22 mouse cellular contexts compared by ENCODE assay signal in genomic region chr2:118943232-118943631, GRCm38 (mm10). TPM values are rescaled to one million over a fixed set of nuclear protein-coding genes. Genes with fewer than 3 reads are reported as not detected.
DNase-seq lines count a peak whose midpoint lies in the region; ATAC-seq and TF ChIP-seq lines count a peak whose summit lies in the region.
"Had no signal": no experiment of that assay in that cellular context is flagged by ENCODE, and none has a peak within 500 bp of the region (broad histone marks: within the 10 kb centered on the region; RNA-seq: fewer than 3 reads in every experiment).

No protein-coding gene starts in this region.

- TF ChIP-seq EP300 in MEL (IDR thresholded peaks at IDR 0.05; ENCODE audit: low read depth in 1 of 2, low read length in 2 of 2): peak in 1 of 2 experiments; percentile 59; a peak in 1 of 4 replicates

- no peaks in the 10 kb centered on the region for H3K36me3 ChIP-seq in MEL (ENCODE audit: control insufficient read depth in 1 of 2, insufficient read depth in 2 of 2, low read length in 2 of 2)
- H3K36me3 ChIP-seq in liver, embryonic 15.5 days (replicated peaks): no peaks in the 10 kb centered on the region
- H3K36me3 ChIP-seq: hindbrain, embryonic 10.5 days; hindbrain, embryonic 13.5 days had no signal

- H3K27ac ChIP-seq in MEL (ENCODE audit: control insufficient read depth, low read depth, low read length): no peak overlapping the region
- no peak overlapping the region for H3K27ac ChIP-seq in liver, embryonic 15.5 days (replicated peaks)
- H3K27ac ChIP-seq: hindbrain, embryonic 10.5 days; hindbrain, embryonic 13.5 days had no signal

- TF ChIP-seq RAD21 in MEL (IDR thresholded peaks at IDR 0.05; ENCODE audit: low read depth, low read length): no peak

- no peak for TF ChIP-seq CTCF in MEL (IDR thresholded peaks at IDR 0.05 in 2 of 3, conservative IDR thresholded peaks at IDR 0.05 in 1 of 3; ENCODE audit: control insufficient read depth in 1 of 3, insufficient read depth in 1 of 3, low read depth in 2 of 3, low read length in 3 of 3, poor library complexity in 1 of 3, severe bottlenecking in 1 of 3)

- no peak for TF ChIP-seq POLR2A in MEL (IDR thresholded peaks at IDR 0.05; ENCODE audit: control insufficient read depth in 1 of 2, insufficient read depth in 1 of 2, low read depth in 1 of 2, low read length in 2 of 2, poor library complexity in 1 of 2)

- ATAC-seq in erythroid progenitor cell, adult 5-6 weeks (replicated peaks; ENCODE audit: low FRiP score, poor library complexity, severe bottlenecking): 0 out of 2 replicates have a peak, but pooled peaks have one; percentile 39
- ATAC-seq in liver, embryonic 15.5 days (ENCODE audit: insufficient read depth): peak; percentile 49; the same call in 1 of the 2 replicates
- ATAC-seq in megakaryocyte-erythroid progenitor cell, adult 5-6 weeks (replicated peaks; ENCODE audit: low FRiP score, low TSS enrichment, poor library complexity, severe bottlenecking): 0 out of 2 replicates have a peak, but pooled peaks have one; percentile 57
- ATAC-seq: activated CD4-positive, CD25-positive, alpha-beta regulatory T cell, adult 4 months; CD4-positive, CD25-positive, alpha-beta regulatory T cell, adult 4 months; forebrain, embryonic 14.5 days; hindbrain, embryonic 16.5 days had no signal

- no peaks in the 10 kb centered on the region for H3K79me2 ChIP-seq in MEL (ENCODE audit: control insufficient read depth, insufficient read depth, low read length, poor library complexity)

- intact Hi-C loops in left cerebral cortex, postnatal 10 days (cut with DNase I): no loop called here

- no peak overlapping the region for H3K4me2 ChIP-seq in liver, embryonic 15.5 days
- H3K4me2 ChIP-seq: heart, embryonic 11.5 days; hindbrain, embryonic 13.5 days had no signal

- no peak overlapping the region for H3K9ac ChIP-seq in MEL (ENCODE audit: control insufficient read depth, low read depth, low read length, poor library complexity, severe bottlenecking)
- H3K9ac ChIP-seq in liver, embryonic 15.5 days: no peak overlapping the region
- H3K9ac ChIP-seq: hindbrain, embryonic 13.5 days had no signal

- no peak overlapping the region for H3K4me3 ChIP-seq in MEL (ENCODE audit: control insufficient read depth in 1 of 2, insufficient read depth in 1 of 2, low read depth in 2 of 2, low read length in 2 of 2)
- no peak overlapping the region for H3K4me3 ChIP-seq in liver, embryonic 15.5 days (replicated peaks)
- H3K4me3 ChIP-seq: hindbrain, embryonic 10.5 days; hindbrain, embryonic 13.5 days had no signal

- H3K4me1 ChIP-seq in MEL (ENCODE audit: control insufficient read depth in 1 of 2, insufficient read depth in 2 of 2, low read length in 2 of 2): no peaks in the 10 kb centered on the region
- peaks cover 6% of the 10 kb centered on the region; the same call in 1 of the 2 replicates for H3K4me1 ChIP-seq in liver, embryonic 15.5 days (replicated peaks)
- H3K4me1 ChIP-seq: hindbrain, embryonic 13.5 days had no signal

- no peaks in the 10 kb centered on the region for H3K27me3 ChIP-seq in MEL (ENCODE audit: control insufficient read depth in 1 of 2, insufficient read depth in 2 of 2, low read length in 2 of 2)
- peaks cover 8% of the 10 kb centered on the region; the same call in 1 of the 2 replicates for H3K27me3 ChIP-seq in liver, embryonic 15.5 days

- DNase-seq in MEL (ENCODE audit: low read depth, low spot score): peak; percentile 62
- no peak for DNase-seq in adrenal gland, adult 8-10 months
- DNase-seq in left cerebral cortex, postnatal 10 days (ENCODE audit: extremely low spot score in 1 of 2, low spot score in 2 of 2): no peak
- DNase-seq: adrenal gland, postnatal 10 days; adrenal gland, postnatal 36 days; cerebellum, adult 18-20 months; cerebellum, adult 9-10 months; cerebellum, postnatal 14 days; gastrocnemius, postnatal 10 days; gastrocnemius, postnatal 36 days; heart, adult 11 months; heart, postnatal 36 days had no signal

- 57% methylated on average over 6 of the region's 6 CpGs for WGBS in liver, embryonic 15.5 days (ENCODE audit: insufficient replicate concordance)

- no peaks in the 10 kb centered on the region for H3K9me3 ChIP-seq in MEL (replicated peaks; ENCODE audit: insufficient read depth, low read length)
- H3K9me3 ChIP-seq in liver, embryonic 15.5 days (replicated peaks): no peaks in the 10 kb centered on the region
- H3K9me3 ChIP-seq: hindbrain, embryonic 10.5 days; hindbrain, embryonic 13.5 days had no signal

TF ChIP-seq in MEL, 35 proteins besides CTCF, POLR2A, EP300 and RAD21:
- no peak for TF ChIP-seq POLR2AphosphoS5 (IDR thresholded peaks at IDR 0.05; ENCODE audit: borderline replicate concordance, low read depth, low read length)
- TF ChIP-seq UBTF (IDR thresholded peaks at IDR 0.05; ENCODE audit: borderline replicate concordance, insufficient read depth, low read depth, low read length): no peak
- no peak for TF ChIP-seq E2F4 (IDR thresholded peaks at IDR 0.05; ENCODE audit: borderline replicate concordance, low read depth, low read length)
- no peak for TF ChIP-seq USF2 (IDR thresholded peaks at IDR 0.05; ENCODE audit: borderline replicate concordance in 1 of 2, insufficient read depth in 1 of 2, low read depth in 1 of 2, low read length in 2 of 2)
- TF ChIP-seq RCOR1 (IDR thresholded peaks at IDR 0.05; ENCODE audit: low read depth, low read length): no peak
- TF ChIP-seq TAL1 (IDR thresholded peaks at IDR 0.05; ENCODE audit: low read length): peak; percentile 22; the same call in 1 of the 2 replicates
- TF ChIP-seq KAT2A (conservative IDR thresholded peaks at IDR 0.05; ENCODE audit: low read depth, low read length): no peak
- no peak for TF ChIP-seq ETS1 (IDR thresholded peaks at IDR 0.05; ENCODE audit: low read depth, low read length)
- TF ChIP-seq MAZ (IDR thresholded peaks at IDR 0.05; ENCODE audit: low read depth, low read length): no peak
- TF ChIP-seq MYC (IDR thresholded peaks at IDR 0.05; ENCODE audit: low read depth, low read length): no peak
- TF ChIP-seq TBP (IDR thresholded peaks at IDR 0.05; ENCODE audit: low read depth, low read length): no peak
- peak; percentile 51 for TF ChIP-seq GATA1 (IDR thresholded peaks at IDR 0.05; ENCODE audit: low read depth, low read length)
- TF ChIP-seq ZMIZ1 (IDR thresholded peaks at IDR 0.05; ENCODE audit: low read depth, low read length): no peak
- no peak for TF ChIP-seq ELF1 (IDR thresholded peaks at IDR 0.05; ENCODE audit: low read depth, low read length)
- no peak for TF ChIP-seq NELFE (IDR thresholded peaks at IDR 0.05; ENCODE audit: low read depth, low read length)
- no peak for TF ChIP-seq ZNF384 (IDR thresholded peaks at IDR 0.05; ENCODE audit: low read depth, low read length)
- TF ChIP-seq NRF1 (IDR thresholded peaks at IDR 0.05; ENCODE audit: insufficient read depth, low read depth, low read length, poor library complexity, severe bottlenecking): no peak
- TF ChIP-seq POLR2AphosphoS2 (IDR thresholded peaks at IDR 0.05; ENCODE audit: low read length): no peak
- TF ChIP-seq JUND (IDR thresholded peaks at IDR 0.05; ENCODE audit: low read depth, low read length): no peak
- TF ChIP-seq CHD1 (IDR thresholded peaks at IDR 0.05; ENCODE audit: low read depth, low read length): no peak
- TF ChIP-seq MYB (IDR thresholded peaks at IDR 0.05; ENCODE audit: low read depth, low read length): no peak
- TF ChIP-seq GABPA (IDR thresholded peaks at IDR 0.05; ENCODE audit: low read depth, low read length): no peak
- TF ChIP-seq TCF12 (IDR thresholded peaks at IDR 0.05; ENCODE audit: low read depth, low read length): peak; percentile 76
- TF ChIP-seq HCFC1 (IDR thresholded peaks at IDR 0.05; ENCODE audit: low read depth, low read length): 0 out of 2 replicates have a peak, but pooled peaks have one; percentile 20
TF ChIP-seq in MEL: peak in this region for 4.

RNA-seq across cellular contexts. Expression of gene Chst14, which starts 16.9 kb away (rescaled TPM):
- 2.1 and 2.2 TPM in 2 replicates for total RNA-seq in MEL (2012; rRNA removed)
- 1 to 10 TPM in 1 of 2 experiments, not detected in 1; 5.0 TPM for polyA plus RNA-seq in MEL (2012; ENCODE audit: insufficient read depth in 1 of 2, insufficient read length in 2 of 2, low read depth in 1 of 2, low replicate concordance in 2 of 2, missing spikeins in 1 of 2)
- not detected in 2 replicates for total RNA-seq in erythroid progenitor cell, adult 5-6 weeks (2015; ENCODE audit: low replicate concordance)
- total RNA-seq in erythroid progenitor cell, adult 5-6 weeks (2017; ENCODE audit: low replicate concordance): 0.77 TPM in 1 of 2 replicates, not detected in the other
- 4.5 and 5.7 TPM in 2 replicates for polyA plus RNA-seq in liver, embryonic 15.5 days (2015; fragmentation: Nextera tagmentation; extraction: Ambion mirVana)
- total RNA-seq in megakaryocyte-erythroid progenitor cell, adult 5-6 weeks (2014; fragmentation: Nextera tagmentation): 2.2 and 3.6 TPM in 2 replicates
- total RNA-seq in megakaryocyte-erythroid progenitor cell, adult 5-6 weeks (2017): 1.1 and 1.7 TPM in 2 replicates
- total RNA-seq in adrenal gland, adult 8-10 months (2022): 10 to 100 TPM; 13.5 to 19.7 (median 16.7) TPM
- total RNA-seq in left cerebral cortex, postnatal 10 days (2021): 1 to 10 TPM; 2.4 to 2.9 TPM

RNA-seq across cellular contexts. Expression of gene Bahd1, which starts 43.1 kb away (rescaled TPM):
- total RNA-seq in MEL (2012; rRNA removed): 8.0 and 9.5 TPM in 2 replicates
- 10 to 100 TPM in 1 of 2 experiments, not detected in 1; 24.7 TPM for polyA plus RNA-seq in MEL (2012; ENCODE audit: insufficient read depth in 1 of 2, insufficient read length in 2 of 2, low read depth in 1 of 2, low replicate concordance in 2 of 2, missing spikeins in 1 of 2)
- total RNA-seq in erythroid progenitor cell, adult 5-6 weeks (2015; ENCODE audit: low replicate concordance): 7.6 and 8.8 TPM in 2 replicates
- total RNA-seq in erythroid progenitor cell, adult 5-6 weeks (2017; ENCODE audit: low replicate concordance): 14.5 and 15.1 TPM in 2 replicates
- 3.2 and 4.3 TPM in 2 replicates for polyA plus RNA-seq in liver, embryonic 15.5 days (2015; fragmentation: Nextera tagmentation; extraction: Ambion mirVana)
- total RNA-seq in megakaryocyte-erythroid progenitor cell, adult 5-6 weeks (2014; fragmentation: Nextera tagmentation): 11.9 and 13.9 TPM in 2 replicates
- 4.9 and 7.2 TPM in 2 replicates for total RNA-seq in megakaryocyte-erythroid progenitor cell, adult 5-6 weeks (2017)
- total RNA-seq in adrenal gland, adult 8-10 months (2022): 10 to 100 TPM; 51.1 to 62.8 (median 59.2) TPM
- 10 to 100 TPM; 29.9 to 32.1 TPM for total RNA-seq in left cerebral cortex, postnatal 10 days (2021)
